Mouse (Mus musculus) lung, postnatal 0 days (tissue): ENCODE data around the gene Kalrn. TPM values are rescaled to one million over a fixed set of nuclear protein-coding genes. Genes with fewer than 3 reads are reported as not detected.

ENCODE experiments used
- ATAC-seq: fragments of 200-750 bp; cut with Nextera tagmentation; 2 replicates; pipeline ENCODE4 v1.8.0; 2017; ENCODE audit warnings: moderate library complexity
- DNase-seq: peaks from one replicate; pipeline ENCODE4 v3.0.0-alpha.2; 2016; ENCODE audit warnings: low spot score
- H3K27ac ChIP-seq: fragments of 300-500 bp; sonication (generic); 2 replicates; pipeline ENCODE4 v1.5.1; 2014; ENCODE audit warnings: antibody characterized with exemption, mild to moderate bottlenecking, low read length, mixed read lengths
- H3K27me3 ChIP-seq: fragments of 300-500 bp; sonication (generic); replicated peaks from 2 replicates; pipeline ENCODE4 v1.6.1; 2014; ENCODE audit warnings: low read length, mixed read lengths; ENCODE audit not compliant: insufficient read depth
- H3K36me3 ChIP-seq: fragments of 300-500 bp; sonication (generic); 2 replicates; pipeline ENCODE4 v1.6.1; 2014; ENCODE audit warnings: low read length, mixed read lengths; ENCODE audit not compliant: insufficient read depth
- H3K4me1 ChIP-seq: fragments of 300-500 bp; sonication (generic); 2 replicates; pipeline ENCODE4 v1.6.1; 2014; ENCODE audit warnings: antibody characterized with exemption, low read depth, low read length, mixed read lengths; ENCODE audit not compliant: insufficient read depth
- H3K4me2 ChIP-seq: fragments of 300-500 bp; sonication (generic); replicated peaks from 2 replicates; pipeline ENCODE4 v1.6.1; 2014; ENCODE audit warnings: low read depth, mild to moderate bottlenecking, low read length, moderate library complexity, mixed read lengths
- H3K4me3 ChIP-seq: fragments of 300-500 bp; sonication (generic); 2 replicates; pipeline ENCODE4 v1.5.1; 2014; ENCODE audit warnings: low read depth, low read length
- H3K9ac ChIP-seq: fragments of 300-500 bp; sonication (generic); replicated peaks from 2 replicates; pipeline ENCODE4 v1.6.1; 2014; ENCODE audit warnings: low read depth, mild to moderate bottlenecking
- H3K9me3 ChIP-seq: fragments of 300-500 bp; sonication (generic); 2 replicates; pipeline ENCODE4 v1.6.1; 2016; ENCODE audit warnings: low read length, mixed read lengths
- CTCF ChIP-seq: IDR thresholded peaks from 2 replicates; pipeline ENCODE4 v1.5.1; 2016; ENCODE audit warnings: antibody characterized with exemption, mild to moderate bottlenecking
- EP300 ChIP-seq: IDR thresholded peaks from 2 replicates; pipeline ENCODE4 v1.6.1; 2016; ENCODE audit warnings: antibody characterized with exemption, mild to moderate bottlenecking, control low read depth
- WGBS: fragments of 180-500 bp; shearing (Covaris S2); extraction: QIAGEN DNeasy Blood & Tissue Kit; methylation state at CpG from one replicate; pipeline ENCODE4 v1.1.7; 2014; 5-methylcytosine and 5-hydroxymethylcytosine counted together
- polyA plus RNA-seq: library from polyadenylated mRNA; unstranded; fragments of >200 nt; fragmentation: Nextera tagmentation; extraction: Ambion mirVana; gene quantifications from 2 replicates; pipeline ENCODE4 v1.2.1, GENCODE M21; 2015

Gene Kalrn
- polyA plus RNA-seq, 1 experiment from 2014 or later = 13.6 TPM

DNA sequence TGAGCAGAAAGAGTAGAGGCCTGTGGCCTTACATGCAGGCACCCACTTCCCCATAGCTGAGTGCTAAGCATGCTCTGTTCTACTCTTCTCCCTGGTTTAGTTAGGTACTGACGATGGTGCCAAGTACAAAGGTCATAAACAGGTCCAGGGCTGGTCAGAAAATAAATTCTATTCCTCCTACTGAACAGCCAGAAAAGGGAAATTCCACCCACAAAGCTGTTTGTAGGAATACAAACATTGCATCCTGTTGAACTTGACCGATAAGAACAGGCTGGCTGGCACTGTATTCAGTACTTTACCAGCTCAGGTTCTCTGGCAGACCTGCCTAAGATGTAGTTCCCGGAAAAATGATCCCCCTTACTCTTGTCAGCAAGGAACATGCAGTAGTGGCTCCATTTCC lies 247.5 kb downstream of the Kalrn start:
- DNase-seq (no peak), ATAC-seq (no peak)
- no peak overlapping the region for H3K27ac ChIP-seq
- H3K9ac ChIP-seq = no peak overlapping the region
- TF ChIP-seq CTCF = no peak
- H3K27me3 ChIP-seq = no peaks in the 10 kb centered on the region
- no peak overlapping the region for H3K4me2 ChIP-seq
- no peaks in the 10 kb centered on the region for H3K9me3 ChIP-seq
- H3K36me3 ChIP-seq = no peaks in the 10 kb centered on the region
- peaks cover 6% of the 10 kb centered on the region; the same call in 1 of the 2 replicates for H3K4me1 ChIP-seq
- WGBS = 55% methylated on average over 3 of the region's 3 CpGs
- H3K4me3 ChIP-seq = no peak overlapping the region

DNA sequence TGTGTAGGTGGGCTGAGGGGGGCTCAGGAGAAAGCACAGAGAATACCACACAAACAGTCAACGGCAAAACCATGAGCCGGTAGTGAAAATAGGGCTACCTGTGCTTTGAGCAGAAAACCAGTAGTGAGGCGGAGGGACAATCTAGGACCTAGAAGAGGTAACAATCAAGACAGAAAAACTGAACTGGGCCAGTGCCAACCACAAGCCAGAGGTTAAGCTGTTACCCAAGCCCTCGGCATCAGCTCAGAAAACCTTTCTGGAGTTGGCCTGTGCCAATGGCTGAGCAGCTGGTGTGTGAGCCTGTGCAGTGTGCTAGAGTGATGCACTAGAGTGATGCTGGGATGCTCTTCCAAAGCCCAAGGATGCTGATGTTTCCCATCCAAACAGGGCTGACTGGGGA lies 248.2 kb downstream of the Kalrn start:
- ATAC-seq (no peak), DNase-seq (no peak)
- 91% methylated on average over 4 of the region's 4 CpGs for WGBS
- no peaks in the 10 kb centered on the region for H3K27me3 ChIP-seq
- no peak overlapping the region for H3K27ac ChIP-seq
- no peaks in the 10 kb centered on the region for H3K36me3 ChIP-seq
- no peak overlapping the region for H3K9ac ChIP-seq
- H3K4me2 ChIP-seq = no peak overlapping the region
- H3K4me1 ChIP-seq = peaks cover 4% of the 10 kb centered on the region; the same call in 1 of the 2 replicates
- no peaks in the 10 kb centered on the region for H3K9me3 ChIP-seq
- no peak for TF ChIP-seq CTCF
- TF ChIP-seq EP300 = no peak
- H3K4me3 ChIP-seq = no peak overlapping the region

DNA sequence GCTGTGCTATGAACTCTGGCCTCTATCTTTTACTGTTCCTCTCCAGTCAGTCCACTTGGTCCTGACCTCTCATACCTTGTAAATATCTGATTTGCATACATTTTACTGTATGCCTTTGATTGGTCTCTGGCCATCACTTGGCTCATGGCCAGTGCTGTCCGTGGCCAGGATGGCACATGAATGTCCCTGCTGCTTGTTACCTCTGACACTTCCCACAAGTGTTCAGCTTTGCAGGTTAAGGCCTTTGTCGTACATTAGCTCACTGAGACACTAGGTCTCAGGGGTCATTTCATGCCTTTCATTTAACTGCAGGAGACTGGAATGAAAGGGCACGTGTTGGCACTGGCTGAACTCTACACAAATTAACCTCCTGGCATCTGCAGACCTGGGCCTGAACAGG lies 248.6 kb downstream of the Kalrn start:
- ATAC-seq (no peak), DNase-seq (no peak)
- peaks cover 4% of the 10 kb centered on the region; the same call in 1 of the 2 replicates for H3K4me1 ChIP-seq
- H3K4me2 ChIP-seq = no peak overlapping the region
- no peak overlapping the region for H3K27ac ChIP-seq
- H3K4me3 ChIP-seq = no peak overlapping the region
- H3K9ac ChIP-seq = no peak overlapping the region
- H3K9me3 ChIP-seq = no peaks in the 10 kb centered on the region
- H3K36me3 ChIP-seq = no peaks in the 10 kb centered on the region
- no peaks in the 10 kb centered on the region for H3K27me3 ChIP-seq
- TF ChIP-seq EP300 = no peak
- no peak for TF ChIP-seq CTCF
- 71% methylated on average over 3 of the region's 3 CpGs for WGBS

DNA sequence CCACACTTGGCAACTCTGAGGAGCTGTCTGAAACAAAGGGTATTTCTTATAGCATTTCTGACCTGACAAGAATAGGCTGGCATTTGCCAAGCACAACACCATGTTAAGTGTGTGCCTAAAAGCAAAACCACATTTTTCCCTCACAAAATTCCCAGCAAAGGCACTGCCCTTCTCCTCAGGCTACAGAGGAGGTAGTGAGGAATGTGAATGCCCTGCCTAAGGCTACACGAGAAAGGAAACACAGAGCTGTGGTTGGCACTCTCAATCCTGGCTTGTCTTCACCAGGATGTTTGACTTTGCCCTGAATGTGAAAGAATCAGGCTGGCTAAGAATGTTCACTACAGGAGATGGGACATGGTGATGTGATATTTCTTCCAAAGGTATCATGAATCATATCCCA lies 249.8 kb downstream of the Kalrn start:
- 45% methylated on average over 1 of the region's 1 CpGs for WGBS
- no peak for DNase-seq
- Histone ChIP-seq H3K9ac (no peak overlapping the region), H3K4me3 (no peak overlapping the region), H3K4me1 (peaks cover 4% of the 10 kb centered on the region; the same call in 1 of the 2 replicates), H3K9me3 (no peaks in the 10 kb centered on the region), H3K4me2 (no peak overlapping the region), H3K27me3 (no peaks in the 10 kb centered on the region), H3K36me3 (no peaks in the 10 kb centered on the region), H3K27ac (no peak overlapping the region)
- no peak for TF ChIP-seq EP300
- TF ChIP-seq CTCF = no peak
- no peak for ATAC-seq

DNA sequence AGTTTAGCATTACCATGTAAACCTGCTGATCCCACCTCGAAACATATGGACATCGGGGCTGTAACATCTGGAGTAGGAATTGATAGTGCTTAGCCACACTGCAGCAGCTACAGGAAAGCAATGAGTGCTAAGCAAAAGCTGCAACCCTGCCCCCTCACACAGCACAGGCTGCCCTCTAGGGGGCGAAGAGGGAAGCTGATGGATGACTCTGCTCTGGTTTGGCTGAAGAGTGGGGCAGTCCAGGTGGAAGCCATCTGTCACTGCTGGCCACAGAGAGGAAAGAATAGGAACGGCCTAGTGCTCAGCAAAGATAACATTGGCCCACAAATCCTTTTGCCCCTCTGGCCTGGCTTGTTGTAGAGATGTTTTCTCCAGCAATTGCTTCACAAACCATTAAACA lies 250.8 kb downstream of the Kalrn start:
- DNase-seq (peak; percentile 90), ATAC-seq (peak; percentile 92)
- Histone ChIP-seq H3K9me3 (no peaks in the 10 kb centered on the region), H3K4me3 (no peak overlapping the region), H3K27me3 (no peaks in the 10 kb centered on the region), H3K4me2 (no peak overlapping the region), H3K9ac (no peak overlapping the region), H3K4me1 (peaks cover 4% of the 10 kb centered on the region; the same call in 1 of the 2 replicates), H3K36me3 (no peaks in the 10 kb centered on the region), H3K27ac (no peak overlapping the region)
- TF ChIP-seq CTCF = peak; percentile 90
- no peak for TF ChIP-seq EP300
- 22% methylated on average over 4 of the region's 4 CpGs for whole genome bisulfite sequencing

DNA sequence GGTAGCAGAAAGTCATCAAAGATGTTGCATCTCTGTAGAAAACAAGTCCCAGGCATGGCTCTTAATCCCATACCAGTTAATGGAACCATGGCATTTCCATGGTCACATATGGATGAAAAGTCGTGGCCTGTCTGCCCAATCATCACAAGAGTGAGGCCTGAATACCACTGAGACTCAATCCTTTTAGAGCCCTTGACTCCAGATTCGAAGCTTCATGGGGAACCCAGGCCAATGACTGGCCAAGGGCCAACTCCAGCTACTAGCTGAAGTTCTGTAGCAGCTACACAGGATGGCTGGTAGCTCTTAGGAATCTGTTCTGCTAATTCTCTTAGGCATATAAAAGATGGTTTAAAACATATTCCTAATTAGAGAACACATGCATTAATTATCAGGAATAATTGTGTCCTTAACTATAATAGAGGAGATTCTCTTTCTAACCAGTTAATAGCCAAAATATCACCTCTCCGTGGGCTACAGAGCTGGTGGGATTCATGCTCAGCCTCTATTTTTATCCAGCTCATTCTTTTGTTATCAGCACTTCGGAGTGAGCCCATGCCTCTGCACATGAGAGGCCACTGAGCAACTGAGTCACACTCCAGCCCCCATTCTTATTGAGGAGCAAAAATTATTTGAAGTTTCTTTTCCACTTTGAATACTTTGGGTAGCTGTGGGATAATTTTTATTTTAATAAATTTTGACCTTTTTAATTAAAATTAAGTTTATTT lies 252.1 kb downstream of the Kalrn start:
- DNase-seq = no peak

More for the DNA sequence above, 252.1 kb downstream of the Kalrn start:
- Histone ChIP-seq H3K36me3 (no peaks in the 10 kb centered on the region), H3K27me3 (no peaks in the 10 kb centered on the region), H3K4me1 (peaks cover 4% of the 10 kb centered on the region; the same call in 1 of the 2 replicates), H3K4me2 (no peak overlapping the region), H3K9me3 (no peaks in the 10 kb centered on the region), H3K27ac (no peak overlapping the region), H3K4me3 (no peak overlapping the region), H3K9ac (no peak overlapping the region)
- ATAC-seq = no peak
- 71% methylated on average over 4 of the region's 4 CpGs for WGBS
- TF ChIP-seq EP300 (no peak), CTCF (no peak)
